Mouse (Mus musculus) small intestine, adult 2 months (tissue): ENCODE data around the gene Dnajc7.

Experiments used
- CTCF ChIP-seq: fragments of 200-500 bp; IDR thresholded peaks from 2 replicates; pipeline ENCODE4 v1.5.1; 2012; ENCODE audit warnings: low read depth, mild to moderate bottlenecking, control low read depth, inconsistent platforms, low read length, moderate library complexity, mixed read lengths; ENCODE audit not compliant: insufficient replicate concordance, insufficient read length; ENCODE audit errors: extremely low read depth
- POLR2A ChIP-seq: fragments of 200-500 bp; IDR thresholded peaks from 2 replicates; pipeline ENCODE4 v1.6.1; 2012; ENCODE audit warnings: low read depth, mild to moderate bottlenecking, control low read depth, inconsistent platforms, low read length, moderate library complexity

GRCm38 (mm10) chr11:100584561-100584961, 35.4 kb downstream of the Dnajc7 start:
- TF ChIP-seq CTCF (no peak), POLR2A (no peak)
